In genomic region chr4:62263133-62263844, GRCm38 (mm10) we compare ENCODE assay signal across 9 mouse cellular contexts. TPM values are rescaled to one million over a fixed set of nuclear protein-coding genes. Genes with fewer than 3 reads are reported as not detected.
A peak's percentile ranks its signal among the peaks of the same experiment; 100 is the strongest.
DNase-seq lines count a peak whose midpoint lies in the region; ATAC-seq and TF ChIP-seq lines count a peak whose summit lies in the region.
"Had no signal": no experiment of that assay in that cellular context is flagged by ENCODE, and none has a peak within 500 bp of the region (broad histone marks: within the 10 kb centered on the region; RNA-seq: fewer than 3 reads in every experiment).

No protein-coding gene starts in this region.

- H3K4me2 ChIP-seq in intestine, embryonic 15.5 days (replicated peaks): no peak overlapping the region
- H3K4me2 ChIP-seq: embryonic facial prominence, embryonic 13.5 days had no signal

- DNase-seq in cerebellum, postnatal 10 days: peak; percentile 75 to 80
- no peak for DNase-seq in cerebellum, adult 2 months
- DNase-seq in left cerebral cortex, adult 2 months (ENCODE audit: extremely low spot score in 1 of 2, low spot score in 2 of 2): no peak
- DNase-seq in left cerebral cortex, adult 18-20 months (ENCODE audit: low spot score in 2 of 2): no peak
- peak; percentile 53 for DNase-seq in ZHBTc4 (ENCODE audit: low read depth, low spot score)
- peak; percentile 44 to 52 for DNase-seq in kidney, postnatal 4 days
- no peak for DNase-seq in testis, postnatal 10 days (ENCODE audit: low spot score)

- ATAC-seq in intestine, embryonic 15.5 days: no peak

- TF ChIP-seq CTCF in cerebellum, adult 2 months (IDR thresholded peaks at IDR 0.05; ENCODE audit: borderline replicate concordance, insufficient read depth, low read depth, low read length): no peak
- peak; percentile 68 for TF ChIP-seq CTCF in left cerebral cortex, adult 2 months (IDR thresholded peaks at IDR 0.05)

- H3K27me3 ChIP-seq in cerebellum, adult 2 months (ENCODE audit: control insufficient read depth, insufficient read depth, low read length): no peaks in the 10 kb centered on the region
- no peaks in the 10 kb centered on the region for H3K27me3 ChIP-seq in intestine, embryonic 15.5 days (replicated peaks)
- H3K27me3 ChIP-seq: embryonic facial prominence, embryonic 13.5 days had no signal

- 9% methylated on average over 7 of the region's 7 CpGs for WGBS in cerebellum, adult 2 months
- WGBS in intestine, embryonic 15.5 days: 36% methylated on average over 7 of the region's 7 CpGs

- 0 out of 2 replicates have a peak, but pooled peaks cover 3% of the 10 kb centered on the region for H3K4me1 ChIP-seq in cerebellum, adult 2 months (ENCODE audit: control insufficient read depth, insufficient read depth, low read length)
- H3K4me1 ChIP-seq in intestine, embryonic 15.5 days (replicated peaks): no peaks in the 10 kb centered on the region
- H3K4me1 ChIP-seq: embryonic facial prominence, embryonic 13.5 days had no signal

- H3K9me3 ChIP-seq in intestine, embryonic 15.5 days: no peaks in the 10 kb centered on the region
- H3K9me3 ChIP-seq: embryonic facial prominence, embryonic 13.5 days had no signal

- H3K27ac ChIP-seq in cerebellum, adult 2 months (ENCODE audit: insufficient read depth, low read length): no peak overlapping the region
- H3K27ac ChIP-seq in left cerebral cortex, adult 2 months: no peak overlapping the region
- H3K27ac ChIP-seq in intestine, embryonic 15.5 days: no peak overlapping the region
- H3K27ac ChIP-seq: embryonic facial prominence, embryonic 13.5 days had no signal

- TF ChIP-seq POLR2A in cerebellum, adult 2 months (IDR thresholded peaks at IDR 0.05; ENCODE audit: borderline replicate concordance, insufficient read depth, low read length): no peak

- no peaks in the 10 kb centered on the region for H3K36me3 ChIP-seq in intestine, embryonic 15.5 days
- H3K36me3 ChIP-seq: embryonic facial prominence, embryonic 13.5 days had no signal

- intact Hi-C loops in left cerebral cortex, adult 2 months (cut with DNase I): no loop called here

- no peak overlapping the region for H3K9ac ChIP-seq in intestine, embryonic 15.5 days
- H3K9ac ChIP-seq: embryonic facial prominence, embryonic 13.5 days had no signal

- no peak overlapping the region for H3K4me3 ChIP-seq in cerebellum, adult 2 months (replicated peaks; ENCODE audit: insufficient read depth, low read depth, low read length)
- H3K4me3 ChIP-seq in left cerebral cortex, adult 2 months: no peak overlapping the region
- H3K4me3 ChIP-seq in intestine, embryonic 15.5 days (replicated peaks): no peak overlapping the region
- H3K4me3 ChIP-seq: embryonic facial prominence, embryonic 13.5 days had no signal

RNA-seq across cellular contexts. Expression of gene Slc31a2, which starts 0.9 kb away (rescaled TPM):
- polyA plus RNA-seq in cerebellum, adult 2 months (2012; rRNA removed): 16.9 and 18.2 TPM in 2 replicates
- 1 to 10 TPM; 8.0 to 8.4 TPM for total RNA-seq in left cerebral cortex, adult 2 months (2021)
- 1 to 10 TPM; 8.5 to 8.7 TPM for total RNA-seq in left cerebral cortex, adult 18-20 months (2021)
- polyA plus RNA-seq in intestine, embryonic 15.5 days (2015; fragmentation: Nextera tagmentation; extraction: Ambion mirVana): 17.0 and 19.9 TPM in 2 replicates

RNA-seq across cellular contexts. Expression of gene Zfp37, which starts 32.4 kb away (rescaled TPM):
- 9.6 and 10.1 TPM in 2 replicates for polyA plus RNA-seq in cerebellum, adult 2 months (2012; rRNA removed)
- 10 to 100 TPM; 20.6 TPM for total RNA-seq in left cerebral cortex, adult 2 months (2021)
- total RNA-seq in left cerebral cortex, adult 18-20 months (2021): 10 to 100 TPM; 21.4 to 21.7 TPM
- 6.0 and 6.9 TPM in 2 replicates for polyA plus RNA-seq in intestine, embryonic 15.5 days (2015; fragmentation: Nextera tagmentation; extraction: Ambion mirVana)

Comparison
In these comparisons a context has a peak if more than half of its experiments do, and no peak if none do; other contexts are left out.
1. DNase-seq: peak in cerebellum, postnatal 10 days (2 of 2), ZHBTc4 (single experiment) and kidney, postnatal 4 days (2 of 2); none in cerebellum, adult 2 months (0 of 2), left cerebral cortex, adult 2 months (0 of 2), left cerebral cortex, adult 18-20 months (0 of 2) and testis, postnatal 10 days (single experiment).